Mouse (Mus musculus): ENCODE measurements around the gene Tdrd12.
"Not testable (repeated sequence)": the region's sequence is repeated elsewhere in the genome, so short reads cannot be mapped to it uniquely, and the experiment has no call there.

Gene Tdrd12

DNA sequence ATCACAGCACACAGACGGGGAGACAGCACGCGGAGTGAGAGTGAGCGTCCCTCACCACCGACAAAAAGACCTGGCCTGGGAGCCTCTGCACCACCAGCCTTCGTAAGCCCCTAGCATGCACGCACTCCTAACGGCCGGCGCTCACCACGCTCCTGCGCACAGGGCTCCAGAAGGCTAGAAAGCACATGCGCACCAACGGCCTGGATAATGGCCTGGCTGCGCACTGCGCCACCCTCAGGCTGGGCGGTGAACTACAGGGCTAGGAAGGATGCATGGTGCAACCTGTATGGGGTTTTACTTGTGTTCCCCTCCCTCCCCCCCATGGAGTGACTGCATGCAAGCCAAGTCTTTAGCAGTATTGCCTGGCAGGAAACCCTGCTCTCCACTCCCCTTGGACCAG, at the start of gene Tdrd12:
Tdrd12 (minus strand) TSS at position 184 of the 400 bp plus-strand sequence.
- CTCF ChIA-PET, result no interaction called here

DNA sequence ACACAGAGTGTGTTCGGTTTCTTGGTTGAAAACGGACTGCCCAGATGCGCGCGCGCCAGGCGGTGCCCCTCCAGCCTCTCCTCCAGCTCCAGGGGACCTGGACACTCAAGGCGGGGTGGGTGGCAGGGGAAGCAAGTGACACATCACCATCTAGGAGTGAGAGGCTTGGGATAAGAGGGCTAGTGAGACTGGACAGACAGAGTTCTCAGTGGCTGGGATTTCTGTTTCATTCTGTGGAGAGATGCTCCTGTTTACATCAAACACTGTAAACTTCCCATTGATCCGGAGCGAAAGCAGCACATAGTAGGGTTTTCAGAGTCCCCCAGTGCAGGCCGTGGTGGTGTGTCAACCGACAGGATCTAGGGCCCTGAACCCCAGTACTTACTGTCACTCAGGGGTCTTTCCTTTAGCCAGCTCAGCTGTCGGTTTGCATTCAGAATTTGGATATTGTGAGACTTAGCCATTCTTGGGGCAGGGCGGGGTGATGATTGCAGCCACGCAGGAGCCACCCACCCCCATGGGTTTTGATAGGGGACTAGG, 49.4 kb upstream of the Tdrd12 start:
- CTCF ChIA-PET, result interaction anchor here (0.6 to 0.7 kb wide), 2 partner anchors 190 to 200 kb away, joined by 3 read pairs; partner anchors contain the start of gene Cep89

DNA sequence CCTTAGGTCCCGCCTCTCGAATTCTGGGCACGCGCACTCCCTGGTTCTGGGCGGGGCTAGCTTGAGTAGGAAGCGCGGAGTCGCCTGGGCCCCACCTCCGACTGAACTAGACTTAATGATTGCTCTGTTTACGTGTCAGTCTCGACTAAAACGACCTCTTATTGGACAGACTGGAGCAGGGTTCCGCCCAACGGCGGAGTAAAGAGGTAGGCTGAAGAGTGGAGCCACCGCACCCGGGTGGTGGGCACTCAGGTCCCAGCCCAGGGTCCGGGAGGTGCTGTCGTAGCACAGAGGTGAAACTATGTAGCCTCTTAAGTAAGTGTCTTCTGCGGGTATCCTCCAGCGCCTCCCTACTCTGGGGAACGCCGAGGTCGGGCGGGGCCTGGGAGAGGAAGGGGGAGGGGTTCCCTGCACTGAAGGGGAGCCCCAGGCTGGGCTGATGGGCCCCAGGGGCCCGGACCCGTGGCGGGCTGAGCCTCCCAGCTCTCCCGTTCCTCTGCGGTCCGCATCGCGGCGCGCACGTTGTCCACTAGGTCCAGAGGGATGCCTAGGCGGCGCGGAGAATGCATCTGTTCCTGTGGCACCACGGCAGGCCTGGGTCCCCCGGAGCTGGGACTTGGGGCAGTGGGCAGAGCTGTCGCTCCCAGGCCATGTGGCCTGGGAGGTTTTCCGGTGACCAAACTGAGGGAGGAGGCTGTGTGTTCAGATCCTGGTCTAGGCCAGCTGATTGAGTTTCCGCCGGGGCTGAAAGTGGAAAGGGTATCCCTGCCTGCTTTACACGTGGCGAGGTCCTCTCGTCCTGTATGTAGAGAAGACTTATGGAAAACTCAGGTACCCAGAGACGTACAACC, 48.7 kb upstream of the Tdrd12 start, which contains the start of gene Ankrd27:
Ankrd27 (plus strand) TSS at position 190 of the 851 bp plus-strand sequence.
- CTCF ChIA-PET, result interaction anchor here (0.6 kb wide), 1 partner anchor 35 kb away, joined by 3 read pairs; no protein-coding TSS in a partner anchor

DNA sequence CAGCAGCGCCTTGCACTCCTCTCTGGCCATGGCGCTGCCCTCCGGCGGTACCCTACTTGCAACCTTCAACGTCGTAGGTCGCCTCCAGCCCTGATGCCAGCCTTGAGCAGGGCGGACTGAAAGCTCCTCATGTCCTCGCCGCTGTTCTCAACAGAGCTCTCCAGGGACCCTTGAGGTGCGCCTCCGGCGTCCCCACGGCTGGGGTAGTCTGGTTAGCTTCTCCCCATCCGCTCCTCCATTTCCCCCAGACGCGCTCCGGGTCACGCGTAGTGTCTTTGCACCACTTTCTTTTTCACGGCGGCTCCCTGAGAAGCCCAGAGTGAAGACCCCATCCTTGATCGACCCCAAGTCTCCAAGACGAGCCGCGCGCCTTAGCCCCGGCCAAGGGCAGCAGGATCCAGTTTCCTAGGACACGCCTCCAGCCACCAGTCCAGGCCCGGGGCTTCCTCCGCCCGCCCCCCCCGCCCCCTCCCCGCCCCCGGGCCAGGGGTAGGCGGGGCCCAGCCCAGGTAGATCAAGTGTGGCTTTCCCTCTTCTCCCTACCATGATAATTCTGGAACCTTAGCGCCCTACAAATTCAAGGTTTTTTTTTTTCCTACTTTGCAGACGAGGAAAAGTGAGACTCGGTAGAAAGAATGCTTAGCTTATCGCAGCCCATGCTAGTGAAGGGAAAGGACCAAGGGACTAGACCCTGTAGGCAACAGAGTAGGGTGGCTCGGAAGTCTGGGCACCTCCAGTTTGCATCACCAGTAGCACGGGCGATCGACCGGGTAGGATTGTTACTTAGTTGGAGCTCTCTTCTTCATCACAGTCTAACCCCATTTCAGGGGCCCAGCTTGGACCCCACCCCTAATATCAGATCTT, 47.9 kb upstream of the Tdrd12 start, which contains the start of gene Rgs9bp:
Rgs9bp (minus strand) TSS at position 392 of the 864 bp plus-strand sequence.
- CTCF ChIA-PET, result interaction anchor here (0.6 kb wide), 1 partner anchor 35 kb away, joined by 3 read pairs; no protein-coding TSS in a partner anchor

DNA sequence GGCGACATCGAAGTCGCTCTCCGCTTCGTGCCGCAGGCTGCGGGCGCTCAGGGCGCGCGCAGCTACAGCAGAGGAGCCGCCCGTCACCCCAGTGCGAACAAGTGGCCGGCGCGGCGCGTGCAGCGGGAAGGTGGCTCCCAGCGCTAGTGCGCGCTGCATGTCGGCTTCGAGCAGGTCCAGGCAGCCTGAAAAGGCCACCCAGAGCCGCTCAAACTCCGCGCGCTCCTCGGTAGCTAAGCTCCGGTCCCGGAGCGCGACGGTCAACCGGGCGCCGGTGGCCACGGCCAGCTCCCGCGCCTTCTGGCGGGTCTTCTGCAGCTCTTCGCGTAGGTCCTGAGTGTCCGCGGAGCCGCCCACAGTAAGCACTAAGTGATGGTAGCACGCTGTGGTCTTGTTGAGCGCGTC, 47.2 kb upstream of the Tdrd12 start:
- CTCF ChIA-PET, result interaction anchor here (0.7 kb wide), 1 partner anchor 29 kb away, joined by 3 read pairs; no protein-coding TSS in a partner anchor

DNA sequence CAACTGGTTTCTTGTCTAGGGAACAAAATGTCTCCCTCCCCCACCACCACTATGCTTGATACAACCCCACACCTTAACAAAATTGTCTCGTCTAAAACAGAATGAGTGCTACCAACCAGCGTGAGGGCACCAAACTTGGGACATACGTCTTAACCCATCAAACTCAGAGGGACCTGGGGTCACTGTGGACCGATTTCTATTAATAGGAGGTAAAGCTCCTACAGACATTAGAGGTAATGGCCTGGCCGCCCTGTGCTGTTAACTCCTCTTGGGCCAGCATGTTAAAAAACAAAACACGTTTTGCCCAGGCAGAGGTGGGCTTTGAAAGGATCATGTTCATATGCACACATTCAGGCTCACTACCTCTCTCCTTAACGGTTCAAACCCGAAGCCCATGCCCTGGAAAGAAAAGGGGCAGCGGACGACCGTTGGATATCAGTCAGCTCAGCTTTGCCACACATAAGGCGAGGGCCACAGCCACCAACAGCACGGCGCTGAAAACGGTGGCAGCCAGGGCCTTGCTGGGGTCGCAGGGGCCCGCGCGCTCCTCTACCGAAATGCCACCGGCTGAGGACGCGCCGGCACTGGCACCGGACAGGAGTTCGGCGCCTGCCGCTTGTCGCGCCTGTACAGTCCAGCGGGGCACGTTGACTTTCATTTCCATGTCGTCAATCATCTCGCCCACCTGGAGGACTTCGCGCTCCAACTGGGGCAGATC, 46.7 kb upstream of the Tdrd12 start:
- CTCF ChIA-PET, result interaction anchor here (0.7 kb wide), 1 partner anchor 29 kb away, joined by 3 read pairs; no protein-coding TSS in a partner anchor

DNA sequence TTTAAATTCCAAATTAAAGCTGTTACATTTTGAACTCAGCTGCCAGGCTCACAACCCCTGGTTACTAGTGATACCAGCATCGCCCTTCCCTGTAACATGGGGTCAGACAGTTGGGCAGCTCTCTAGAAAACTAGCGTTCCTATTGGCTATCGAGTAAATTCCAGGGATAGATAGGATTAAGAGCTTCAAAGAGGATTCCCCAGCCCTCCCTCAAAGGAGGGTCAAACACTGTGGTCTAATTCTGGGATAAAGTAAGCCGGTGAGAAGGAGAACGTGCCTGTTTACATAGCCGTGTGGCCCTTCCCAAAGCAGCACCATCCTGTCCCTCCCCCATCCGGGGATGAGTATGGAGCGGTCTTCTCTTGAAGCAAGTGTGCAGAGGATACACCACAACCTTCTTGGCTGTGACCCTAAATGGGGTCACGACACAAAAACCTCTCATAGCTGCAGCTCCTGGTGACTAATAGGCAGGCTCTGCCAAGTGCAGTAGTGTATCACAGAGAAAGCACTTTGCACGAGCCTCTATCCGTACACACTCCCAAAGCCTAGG, 46.0 kb upstream of the Tdrd12 start:
- CTCF ChIA-PET, result interaction anchor here (0.6 kb wide), 1 partner anchor 20 kb away, joined by 3 read pairs; no protein-coding TSS in a partner anchor

DNA sequence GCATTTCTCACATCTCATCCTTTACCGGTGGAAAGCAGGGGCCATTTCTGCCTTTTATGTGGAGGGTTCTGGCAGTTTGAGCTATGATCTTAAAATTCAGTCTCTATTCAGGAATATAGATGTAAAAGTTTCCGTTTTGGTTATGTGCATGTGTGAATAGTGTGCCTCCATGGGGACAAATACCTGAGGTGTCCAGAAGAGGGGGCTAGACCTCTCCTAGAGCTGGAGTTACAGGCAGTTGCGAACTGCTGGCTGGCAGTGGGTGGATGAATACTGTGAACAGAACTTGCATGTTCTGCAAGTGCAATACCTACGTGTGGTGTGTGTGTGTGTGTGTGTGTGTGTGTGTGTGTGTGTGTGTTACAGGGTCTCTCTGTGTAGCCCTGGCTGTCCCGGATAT, 45.2 kb upstream of the Tdrd12 start:
- CTCF ChIA-PET, result no interaction called here

DNA sequence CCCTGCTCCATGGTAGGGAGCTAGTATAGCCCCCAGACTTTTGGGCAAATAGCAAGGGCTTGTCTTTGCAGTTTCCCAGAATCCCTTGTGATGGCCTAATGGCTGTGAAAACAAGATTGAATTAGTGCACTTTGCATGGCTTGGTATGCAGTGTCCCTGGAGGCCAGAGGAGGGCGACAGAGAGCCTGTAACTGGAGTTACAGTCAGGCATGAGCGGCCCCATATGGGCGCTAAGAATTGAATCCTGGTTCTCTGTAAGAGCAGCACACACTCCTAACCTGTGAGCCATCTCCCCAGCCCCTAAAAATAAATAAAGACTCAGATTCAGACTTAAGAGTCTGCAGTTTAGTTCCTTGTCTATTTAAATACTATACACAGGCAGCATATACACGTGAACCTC, 42.3 kb upstream of the Tdrd12 start:
- CTCF ChIA-PET, result no interaction called here

DNA sequence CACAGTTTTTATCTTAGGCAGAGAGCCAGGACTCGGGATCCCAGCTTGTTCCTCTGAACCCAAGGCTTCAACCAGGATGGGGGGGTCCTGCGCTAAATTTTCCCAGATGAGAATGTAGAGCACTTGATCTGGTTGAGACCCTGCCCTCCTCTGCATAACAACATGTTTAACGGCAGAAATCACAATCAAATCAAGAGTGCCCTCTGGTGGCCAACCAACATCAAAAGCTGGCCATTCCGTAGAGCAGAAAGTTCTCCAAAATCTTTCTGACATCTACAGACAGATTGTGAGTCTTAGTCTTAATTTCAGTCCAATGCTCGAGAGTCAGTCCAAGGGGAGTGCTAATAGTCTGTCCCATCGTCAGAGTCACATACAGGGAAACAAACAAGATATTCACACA, 33.3 kb upstream of the Tdrd12 start:
- CTCF ChIA-PET, result not testable (repeated sequence)

DNA sequence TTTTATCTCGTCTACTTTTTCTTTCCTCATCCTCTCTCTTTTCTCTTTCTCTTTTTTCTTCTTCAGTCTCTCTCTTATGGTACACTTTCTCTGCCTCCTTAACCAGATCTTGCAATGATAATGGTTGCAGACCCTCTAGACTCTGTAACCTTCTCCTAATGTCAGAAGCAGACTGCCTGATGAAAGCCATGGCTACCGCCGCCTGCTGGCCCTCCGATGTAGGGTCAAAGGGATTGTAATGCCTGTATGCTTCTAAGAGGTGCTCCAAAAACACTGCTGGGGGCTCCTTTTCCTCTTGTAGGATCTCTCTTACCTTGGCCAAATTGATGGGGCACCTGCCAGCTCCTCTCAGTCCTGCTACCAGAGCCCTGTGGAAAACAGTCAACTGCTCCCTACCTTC, 32.2 kb upstream of the Tdrd12 start:
- CTCF ChIA-PET, result not testable (repeated sequence)

DNA sequence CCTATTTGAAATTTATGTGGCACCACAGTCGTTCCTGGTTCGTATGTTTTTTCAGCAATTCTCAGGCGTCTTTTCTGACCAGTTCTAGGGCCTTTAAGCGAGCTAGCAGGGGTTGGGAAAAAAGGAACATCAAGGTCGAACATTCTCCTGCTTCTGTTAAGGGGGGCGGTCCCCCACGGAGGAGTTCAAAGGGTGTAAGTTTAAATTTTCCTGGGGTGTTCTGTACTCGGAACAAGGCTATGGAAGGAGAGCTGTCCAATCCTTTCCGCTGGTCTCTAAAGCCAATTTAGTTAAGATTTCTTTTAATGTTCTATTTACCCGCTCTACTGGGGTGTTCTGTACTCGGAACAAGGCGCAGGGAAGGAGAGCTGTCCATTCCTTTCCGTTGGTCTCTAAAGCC, 28.4 kb upstream of the Tdrd12 start:
- CTCF ChIA-PET, result not testable (repeated sequence)

DNA sequence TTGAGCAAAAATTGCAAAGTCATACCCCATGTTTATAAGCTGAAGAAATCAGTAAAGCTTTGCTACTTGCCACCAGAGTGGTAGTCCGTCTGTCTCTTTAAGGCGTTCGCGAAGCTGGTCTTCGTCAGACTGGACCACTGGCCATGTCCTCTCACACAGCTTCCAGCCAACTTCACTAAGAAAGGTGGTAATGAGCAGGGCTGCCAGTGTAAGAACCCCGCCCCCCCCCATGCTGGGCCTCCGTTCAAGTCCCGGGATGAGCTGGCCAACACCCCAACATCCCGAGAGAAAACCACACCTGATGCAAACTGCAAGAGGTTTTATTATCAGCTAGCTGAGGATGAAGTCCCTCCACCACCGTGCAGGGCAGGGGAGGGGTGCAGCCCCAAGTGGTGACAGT, 27.3 kb upstream of the Tdrd12 start:
- CTCF ChIA-PET, result not testable (repeated sequence)

DNA sequence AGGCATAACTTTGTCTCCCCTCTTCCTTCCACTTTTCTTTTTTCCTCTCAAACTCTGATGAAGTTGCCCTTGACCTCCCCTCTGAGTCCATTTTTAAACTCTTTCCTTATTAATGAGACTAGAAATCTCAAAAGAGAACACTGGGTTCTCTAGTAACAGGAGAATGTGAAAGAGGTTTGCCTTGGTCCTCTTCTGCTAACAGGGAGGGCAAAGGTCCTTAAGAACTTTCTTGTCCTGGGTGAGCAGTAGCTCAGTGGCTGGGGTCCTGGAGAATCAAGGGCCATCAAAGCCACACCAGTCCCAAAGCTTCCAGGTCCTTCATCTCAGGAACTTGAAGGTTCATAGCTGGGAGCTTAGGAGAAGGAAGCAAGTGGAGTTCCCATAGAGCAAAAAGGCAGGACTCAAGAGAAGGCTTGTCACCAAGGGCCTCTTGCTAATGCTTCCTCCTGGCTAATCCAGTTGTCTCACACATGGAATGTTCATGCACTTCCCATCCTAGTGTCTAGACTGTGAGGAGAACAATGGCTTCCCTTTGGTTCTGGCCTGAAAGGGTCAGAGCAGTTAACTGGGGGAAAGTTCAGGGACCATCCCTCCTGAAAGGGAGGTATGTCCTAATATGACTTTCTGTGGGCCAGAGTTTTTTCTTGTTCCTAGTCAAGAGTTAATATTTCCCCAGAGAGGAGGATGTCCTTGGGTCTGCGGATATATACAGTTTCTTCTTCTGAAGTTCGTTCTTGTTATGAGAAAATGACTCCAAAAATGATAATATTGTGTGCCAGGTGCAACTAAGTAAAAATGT, 26.7 kb upstream of the Tdrd12 start:
- CTCF ChIA-PET, result no interaction called here

DNA sequence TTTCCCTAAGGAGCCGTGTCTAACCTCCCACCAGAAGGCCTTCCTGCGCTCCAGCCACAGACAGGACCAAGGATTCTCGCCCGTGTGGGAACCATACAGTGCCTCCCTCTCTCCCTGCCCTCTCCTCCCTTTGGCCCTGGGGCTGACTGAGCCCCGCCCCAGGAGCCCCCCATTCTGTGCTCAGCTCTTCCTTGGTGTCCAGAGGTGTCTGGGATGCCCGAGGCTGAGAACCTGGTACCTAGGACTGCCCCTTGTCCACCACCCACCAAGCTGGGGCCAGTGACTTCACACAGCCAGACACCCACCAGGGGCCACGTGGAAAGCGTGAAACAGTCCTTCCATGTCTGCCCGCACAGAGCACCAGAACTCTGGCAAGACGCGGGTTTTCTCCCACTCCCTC, 25.5 kb upstream of the Tdrd12 start:
- CTCF ChIA-PET, result no interaction called here

DNA sequence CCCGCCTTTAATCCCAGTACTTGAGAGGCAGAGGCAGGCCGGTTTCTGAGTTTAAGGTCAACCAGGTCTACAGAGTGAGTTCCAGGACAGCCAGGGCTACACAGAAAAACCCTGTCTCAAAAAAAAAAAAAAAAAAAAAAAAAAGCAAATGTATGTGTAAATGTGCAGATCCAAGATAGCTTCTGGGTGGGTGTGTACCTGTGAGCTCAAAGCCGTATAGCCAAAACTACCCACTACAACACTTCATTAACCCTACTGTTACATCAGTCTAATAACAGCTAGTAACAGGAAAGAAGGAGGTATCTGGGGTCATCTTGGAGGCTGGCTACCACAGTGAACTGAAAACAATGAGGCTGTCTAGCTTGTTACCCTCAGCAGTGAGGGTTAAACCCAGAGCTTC, 22.3 kb upstream of the Tdrd12 start:
- CTCF ChIA-PET, result no interaction called here

DNA sequence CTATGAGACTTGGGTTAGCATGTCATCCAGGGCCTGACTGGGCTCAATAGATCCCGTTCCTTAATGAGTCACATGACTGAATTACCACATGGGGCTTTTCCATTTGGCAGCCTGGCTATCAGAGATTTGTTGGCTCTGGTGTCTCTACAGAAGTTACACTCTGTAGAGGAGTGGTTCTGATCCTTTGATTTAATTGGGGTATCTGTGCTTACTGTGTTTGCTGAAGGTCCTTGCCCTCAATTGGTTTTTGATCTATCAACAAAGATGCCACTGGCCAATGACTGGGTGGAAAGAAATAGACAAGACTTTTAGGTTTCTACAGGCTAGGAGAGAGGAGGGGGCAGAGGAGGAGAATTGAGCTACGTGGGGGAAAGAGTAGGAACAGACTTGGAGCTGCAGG, 21.1 kb upstream of the Tdrd12 start:
- CTCF ChIA-PET, result interaction anchor here (1.0 kb wide), 1 partner anchor 22 kb away, joined by 4 read pairs; no protein-coding TSS in a partner anchor

DNA sequence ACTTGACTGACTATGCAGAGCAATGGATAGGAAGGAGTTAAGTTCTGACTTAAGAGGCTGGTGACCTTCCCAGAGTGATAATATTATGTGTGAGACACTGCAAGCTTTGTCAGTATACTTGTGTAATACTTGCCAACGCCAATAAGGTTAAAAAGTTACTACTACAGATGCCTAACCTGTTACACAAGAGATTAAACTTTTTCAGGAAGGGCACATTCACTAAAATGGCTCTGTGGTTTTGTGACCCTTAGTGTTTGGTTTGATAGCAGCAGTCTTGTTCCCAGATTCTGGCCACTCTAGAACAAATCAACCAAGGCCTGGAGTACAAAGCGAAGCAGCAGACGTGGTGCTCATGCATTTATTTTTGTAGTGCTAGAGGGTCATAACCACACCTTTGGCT, 20.0 kb upstream of the Tdrd12 start:
- CTCF ChIA-PET, result interaction anchor here (0.6 kb wide), 1 partner anchor 108 kb away, joined by 3 read pairs; no protein-coding TSS in a partner anchor

DNA sequence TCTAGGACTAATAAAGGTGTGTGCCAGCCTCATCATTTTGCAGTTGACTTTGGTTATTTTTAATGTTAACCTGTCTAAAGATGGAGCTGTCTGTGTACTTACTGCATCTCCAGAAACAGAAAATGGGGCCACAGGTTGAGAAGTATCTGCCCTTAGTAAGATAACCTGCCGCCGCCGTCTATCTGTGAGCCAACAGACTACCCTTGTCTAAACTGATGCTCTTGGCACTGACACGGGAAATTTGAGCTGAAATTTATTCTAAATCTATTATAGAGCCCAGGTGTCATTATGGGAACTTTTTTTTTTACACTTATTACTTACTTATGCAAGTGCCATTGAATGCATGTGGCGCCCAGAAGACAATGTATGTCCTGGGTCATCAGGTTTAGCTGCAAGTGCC, 19.4 kb upstream of the Tdrd12 start:
- CTCF ChIA-PET, result interaction anchor here (0.6 kb wide), 2 partner anchors 49 to 108 kb away, joined by 3 to 8 read pairs; no protein-coding TSS in a partner anchor

DNA sequence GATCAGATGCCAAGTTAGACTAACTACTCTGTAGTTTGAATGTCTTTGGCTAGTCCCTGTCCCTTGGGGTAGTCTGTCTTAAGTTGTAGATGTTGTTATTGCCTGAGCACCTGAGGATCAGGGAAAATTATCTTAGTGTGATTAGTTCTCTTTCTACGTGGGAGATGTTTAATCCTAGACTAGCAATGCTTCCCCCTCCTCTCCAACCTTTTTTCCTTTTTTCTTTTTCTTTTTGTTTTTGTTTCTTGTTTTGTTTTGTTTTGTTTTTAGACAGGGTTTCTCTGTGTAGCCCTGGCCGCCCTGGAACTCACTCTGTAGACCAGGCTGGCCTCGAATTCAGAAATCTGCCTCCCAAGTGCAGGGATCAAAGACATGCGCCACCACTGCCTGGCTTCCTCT, 18.7 kb upstream of the Tdrd12 start, which contains the start of gene Nudt19:
Nudt19 (minus strand) TSS at position 100 of the 399 bp plus-strand sequence.
- CTCF ChIA-PET, result interaction anchor here (0.5 to 0.6 kb wide), 2 partner anchors 16 to 49 kb away, joined by 3 to 8 read pairs; no protein-coding TSS in a partner anchor
